Mouse (Mus musculus) B cell, adult 2 months (primary cell): Measurements from ENCODE around the gene C1ql4.
"Not testable (repeated sequence)": the region's sequence is repeated elsewhere in the genome, so short reads cannot be mapped to it uniquely, and the experiment has no call there.

ENCODE experiments used
- DNase-seq, 2 experiments: peaks; one replicate each; pipeline ENCODE4 v3.0.0; 2022

C1ql4 gene

GRCm38 (mm10) chr15:99097840-99098492 is 10.3 kb upstream of the C1ql4 start:
- DNase-seq, result no peak

DNA sequence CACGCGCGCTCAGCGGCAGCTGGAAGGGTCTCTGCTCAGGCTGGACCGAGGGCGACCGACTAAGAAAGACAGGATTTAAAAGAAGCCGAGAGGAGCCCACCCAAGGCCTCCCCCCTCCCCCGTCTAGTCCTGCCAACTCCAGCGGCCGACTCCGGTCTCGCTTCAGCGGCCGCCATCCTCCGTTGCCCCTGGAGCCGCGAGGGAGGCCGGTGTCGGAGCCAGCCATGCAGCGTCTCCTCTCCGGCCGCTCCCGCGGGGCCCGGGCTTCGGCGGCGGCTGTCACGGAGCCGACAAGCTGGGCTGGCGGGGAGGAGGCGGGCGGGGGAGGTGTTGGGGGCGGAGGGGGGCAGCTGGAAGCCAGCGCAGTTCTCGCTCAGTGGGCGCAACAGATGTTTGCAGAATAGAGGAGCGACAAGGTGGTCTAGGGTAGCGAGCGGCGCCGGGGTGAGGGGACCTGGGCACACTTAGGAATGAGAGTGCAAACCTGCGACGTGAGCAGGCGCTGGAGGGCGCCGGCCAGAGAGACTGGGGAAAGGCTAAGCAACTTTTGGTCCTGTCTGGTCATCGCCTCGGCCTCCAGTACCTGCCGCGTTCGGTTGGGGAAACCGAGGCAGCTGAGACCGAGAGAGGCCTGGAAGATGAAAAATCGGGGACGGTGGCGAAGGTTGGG is 9.3 kb upstream of the C1ql4 start:
- DNase-seq, result no peak

DNA sequence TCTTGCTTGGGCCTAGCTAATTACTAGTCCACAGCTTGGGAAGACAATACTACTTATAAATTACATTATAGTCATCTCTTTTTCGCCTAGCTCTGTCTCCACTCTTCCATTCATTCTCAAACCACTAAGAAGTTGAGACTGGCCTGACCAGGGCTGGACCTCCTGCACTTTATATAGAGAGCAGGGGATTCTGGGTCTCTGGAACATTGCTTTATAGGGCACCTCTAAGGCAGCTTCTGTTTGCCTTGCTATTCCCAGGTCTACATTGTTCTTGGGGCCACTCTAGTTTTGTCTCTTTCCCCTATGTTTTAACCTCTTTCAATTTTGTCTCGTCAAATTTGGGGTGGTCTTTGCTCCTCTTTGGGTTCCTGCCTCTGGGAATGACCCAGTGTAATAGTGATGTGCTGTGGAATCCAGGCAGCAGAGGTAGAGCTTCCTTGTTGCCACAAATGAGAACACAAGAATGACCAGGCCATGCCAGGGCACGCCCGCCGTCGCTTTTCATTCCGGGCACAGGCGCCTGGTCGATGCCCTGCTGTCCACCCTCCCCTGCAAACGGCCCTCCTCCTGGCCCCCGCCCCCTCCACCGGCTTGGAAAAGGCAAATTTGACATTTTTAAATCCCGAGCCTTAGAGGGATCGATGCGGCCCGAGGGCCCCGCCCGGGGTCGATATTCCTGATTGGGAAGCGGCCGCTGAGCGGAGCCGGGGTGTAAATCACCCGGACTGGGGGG is 8.6 kb upstream of the C1ql4 start:
- DNase-seq, result no peak

GRCm38 (mm10) chr15:99095356-99095755 is 7.7 kb upstream of the C1ql4 start:
- DNase-seq, result no peak

- DNase-seq, result no peak
Measured at GRCm38 (mm10) chr15:99094631-99095270, 7.1 kb upstream of the C1ql4 start.

DNA sequence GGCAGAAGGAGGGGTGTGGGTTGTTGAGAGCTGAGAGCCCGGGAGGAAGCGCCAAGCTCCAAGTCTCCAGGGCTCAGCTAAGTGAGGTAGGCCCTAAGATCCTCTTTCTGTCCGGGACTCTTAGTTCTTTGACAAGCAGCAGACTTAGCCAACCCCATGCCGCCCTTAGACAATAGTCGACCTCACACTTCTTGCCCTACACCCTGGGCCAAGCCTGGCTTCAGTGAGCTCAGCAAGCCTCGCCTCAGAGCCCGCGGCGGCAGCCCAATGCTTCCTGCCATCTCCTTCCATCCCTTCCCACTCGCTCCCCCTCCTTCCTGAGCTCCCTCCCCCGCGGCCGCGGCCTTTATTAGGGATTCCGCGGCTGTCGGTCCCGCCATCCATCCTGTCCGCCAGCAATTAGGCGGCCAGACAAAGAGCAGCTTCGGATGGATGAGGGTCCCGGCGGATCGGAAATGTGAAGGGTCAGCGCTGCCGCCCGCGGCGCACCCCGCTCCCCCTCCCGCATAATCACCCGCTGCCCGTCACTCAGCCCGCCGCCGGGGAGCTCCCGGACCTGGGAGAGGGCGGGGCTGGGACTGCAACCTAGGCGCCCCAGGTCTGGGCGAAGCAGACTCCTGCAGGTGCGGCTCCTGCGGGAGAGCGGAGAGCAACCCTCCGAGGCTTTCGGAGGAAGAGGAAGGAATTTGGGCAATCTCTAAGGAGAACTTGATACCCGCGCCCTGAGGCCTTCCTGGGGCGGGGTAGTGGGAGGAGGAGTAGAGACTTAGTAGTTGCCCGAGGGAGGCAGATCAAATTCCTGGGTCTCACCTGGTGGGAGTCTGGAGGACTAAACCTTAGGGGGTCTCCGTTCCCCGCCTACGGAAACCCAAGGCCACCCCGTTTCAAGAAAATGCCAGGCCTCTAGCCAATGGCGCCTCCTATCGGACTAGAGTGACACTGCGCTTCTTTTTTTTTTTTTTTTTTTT is 6.0 kb upstream of the C1ql4 start:
- no peak for DNase-seq

- DNase-seq, result no peak
Measured at GRCm38 (mm10) chr15:99092870-99093269, 5.3 kb upstream of the C1ql4 start, which contains the start of gene Dnajc22. TSS of gene Dnajc22 (plus strand) at chr15:99093170.

- no peak for DNase-seq
Measured at GRCm38 (mm10) chr15:99089069-99089468, 1.5 kb upstream of the C1ql4 start.

GRCm38 (mm10) chr15:99088292-99088691 is 675 bp upstream of the C1ql4 start:
- DNase-seq, result peak; percentile 90 to 91

- no peak for DNase-seq
Measured at GRCm38 (mm10) chr15:99085997-99086396, 1.6 kb downstream of the C1ql4 start.

DNA sequence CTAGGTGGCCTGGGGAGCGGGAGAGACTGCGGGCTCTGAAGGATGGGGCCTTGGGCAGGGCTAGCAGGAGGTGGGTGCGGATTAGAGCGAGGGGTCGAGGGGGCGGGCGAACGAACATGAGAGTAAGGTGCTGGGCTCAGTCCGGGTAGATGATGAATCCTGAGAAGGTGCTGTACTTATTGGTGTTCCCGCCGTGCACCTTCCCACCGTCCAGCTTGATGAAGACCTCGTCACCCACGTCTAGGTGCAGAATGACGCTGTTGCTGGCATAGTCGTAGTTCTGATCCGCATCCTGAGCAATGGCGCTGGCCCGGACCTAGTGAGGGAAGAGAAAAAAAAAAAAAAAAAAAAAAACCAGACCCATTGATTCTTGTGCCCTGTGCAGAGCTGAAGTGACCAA is 3.0 kb downstream of the C1ql4 start:
- DNase-seq, result no peak

- no peak for DNase-seq
Measured at GRCm38 (mm10) chr15:99083867-99084557, 3.6 kb downstream of the C1ql4 start.

- DNase-seq, result peak; percentile 54 to 58
Measured at GRCm38 (mm10) chr15:99083258-99083657, 4.4 kb downstream of the C1ql4 start.

- DNase-seq, result no peak
Measured at GRCm38 (mm10) chr15:99082840-99083239, 4.8 kb downstream of the C1ql4 start.

DNA sequence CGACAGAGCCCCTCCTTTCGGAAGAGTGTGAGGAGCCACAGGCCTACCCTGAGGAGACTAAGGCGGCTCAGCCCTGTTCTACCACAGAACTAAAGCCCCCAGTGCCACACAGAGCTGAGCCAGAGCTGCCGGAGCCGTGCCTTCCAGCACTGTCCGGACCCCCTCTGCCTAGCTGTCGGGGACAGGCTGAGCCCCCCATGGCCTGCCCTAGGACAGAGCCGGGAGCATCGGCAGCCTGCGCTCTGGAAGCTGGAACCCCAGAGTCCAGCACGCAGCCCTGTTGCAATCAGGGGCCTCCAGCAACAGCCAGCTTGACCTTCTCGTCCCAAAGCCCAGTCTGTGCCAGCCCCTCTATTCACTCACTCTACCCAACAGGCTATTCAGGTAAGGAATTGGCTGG is 5.3 kb downstream of the C1ql4 start:
- no peak for DNase-seq

- no peak for DNase-seq
Measured at GRCm38 (mm10) chr15:99079804-99080203, 7.8 kb downstream of the C1ql4 start.

GRCm38 (mm10) chr15:99078181-99078910 is 9.3 kb downstream of the C1ql4 start:
- no peak for DNase-seq

GRCm38 (mm10) chr15:99076011-99076410 is 11.6 kb downstream of the C1ql4 start:
- DNase-seq, result not testable (repeated sequence)

DNA sequence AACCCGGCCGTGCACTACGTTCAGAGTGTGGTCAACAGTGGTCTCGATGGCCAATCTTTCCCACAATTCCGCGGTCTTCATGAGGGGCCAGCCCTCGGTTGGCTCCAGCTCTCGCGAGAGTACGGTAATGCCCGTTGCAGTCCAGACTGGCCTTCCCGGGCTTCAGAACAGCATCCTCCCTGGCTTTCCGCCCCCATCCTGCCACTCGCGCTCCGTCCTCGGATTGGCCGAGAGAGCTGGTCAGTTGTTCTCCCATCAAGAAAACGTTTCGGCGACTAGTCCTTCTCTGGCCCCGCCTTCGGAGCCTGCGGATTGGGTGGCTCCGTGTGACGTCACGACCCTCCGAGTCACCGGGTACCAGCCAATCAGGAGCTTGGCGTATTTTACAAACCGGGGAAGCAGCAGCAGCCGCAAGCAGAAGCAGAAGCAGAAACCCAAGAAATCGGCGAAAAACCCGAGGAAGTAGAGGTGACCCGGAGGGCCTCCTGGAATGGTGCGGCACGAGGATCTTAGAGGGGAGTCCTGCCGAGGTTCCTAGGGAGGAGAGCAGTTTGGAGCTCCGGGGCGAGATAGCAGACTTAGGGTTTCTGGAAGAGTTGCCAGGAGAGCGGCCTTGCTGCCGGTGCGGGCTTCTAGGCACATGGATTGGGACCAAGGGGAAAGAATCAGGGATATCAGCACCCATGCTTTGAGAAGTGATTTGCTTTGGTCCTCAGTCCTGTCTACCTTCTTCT is 12.8 kb downstream of the C1ql4 start:
- peak; percentile 97 for DNase-seq

GRCm38 (mm10) chr15:99074019-99074599 is 13.5 kb downstream of the C1ql4 start, which contains the start of gene Troap:
TSS of gene Troap (plus strand) at chr15:99074575.
- no peak for DNase-seq
